Mouse (Mus musculus) neural tube, embryonic 12.5 days (tissue): ENCODE results near the gene Atp23. TPM values are rescaled to one million over a fixed set of nuclear protein-coding genes. Genes with fewer than 3 reads are reported as not detected.
A peak's percentile ranks its signal among the peaks of the same experiment; 100 is the strongest.

ENCODE experiments used
- ATAC-seq: fragments of 200-750 bp; cut with Nextera tagmentation; 2 replicates; pipeline ENCODE4 v1.8.0; 2017; ENCODE audit warnings: low read depth, mild to moderate bottlenecking, moderate TSS enrichment, moderate library complexity; ENCODE audit not compliant: low FRiP score
- H3K27ac ChIP-seq: fragments of 300-500 bp; sonication (generic); 2 replicates; pipeline ENCODE4 v1.5.1; 2016
- H3K27me3 ChIP-seq: fragments of 300-500 bp; sonication (generic); replicated peaks from 2 replicates; pipeline ENCODE4 v1.6.1; 2016; ENCODE audit warnings: mild to moderate bottlenecking
- H3K36me3 ChIP-seq: fragments of 300-500 bp; sonication (generic); 2 replicates; pipeline ENCODE4 v1.6.1; 2016; ENCODE audit warnings: mild to moderate bottlenecking
- H3K4me1 ChIP-seq: fragments of 300-500 bp; sonication (generic); 2 replicates; pipeline ENCODE4 v1.6.1; 2016
- H3K4me2 ChIP-seq: fragments of 300-500 bp; sonication (generic); replicated peaks from 2 replicates; pipeline ENCODE4 v1.6.1; 2016; ENCODE audit warnings: mild to moderate bottlenecking
- H3K4me3 ChIP-seq: fragments of 300-500 bp; sonication (generic); 2 replicates; pipeline ENCODE4 v1.5.1; 2016
- H3K9ac ChIP-seq: fragments of 300-500 bp; sonication (generic); 2 replicates; pipeline ENCODE4 v1.6.1; 2016; ENCODE audit warnings: mild to moderate bottlenecking
- H3K9me3 ChIP-seq: fragments of 300-500 bp; sonication (generic); 2 replicates; pipeline ENCODE4 v1.6.1; 2016; ENCODE audit warnings: mild to moderate bottlenecking
- WGBS: fragments of 180-500 bp; shearing (Covaris S2); methylation state at CpG from one replicate; pipeline ENCODE4 v1.1.7; 2016; 5-methylcytosine and 5-hydroxymethylcytosine counted together
- polyA plus RNA-seq: library from polyadenylated mRNA; unstranded; fragments of >200 nt; fragmentation: Nextera tagmentation; extraction: Ambion mirVana; gene quantifications from 2 replicates; pipeline ENCODE4 v1.2.1, GENCODE M21; 2016

Gene Atp23
- polyA plus RNA-seq: 12.8 and 13.1 TPM in 2 replicates

DNA sequence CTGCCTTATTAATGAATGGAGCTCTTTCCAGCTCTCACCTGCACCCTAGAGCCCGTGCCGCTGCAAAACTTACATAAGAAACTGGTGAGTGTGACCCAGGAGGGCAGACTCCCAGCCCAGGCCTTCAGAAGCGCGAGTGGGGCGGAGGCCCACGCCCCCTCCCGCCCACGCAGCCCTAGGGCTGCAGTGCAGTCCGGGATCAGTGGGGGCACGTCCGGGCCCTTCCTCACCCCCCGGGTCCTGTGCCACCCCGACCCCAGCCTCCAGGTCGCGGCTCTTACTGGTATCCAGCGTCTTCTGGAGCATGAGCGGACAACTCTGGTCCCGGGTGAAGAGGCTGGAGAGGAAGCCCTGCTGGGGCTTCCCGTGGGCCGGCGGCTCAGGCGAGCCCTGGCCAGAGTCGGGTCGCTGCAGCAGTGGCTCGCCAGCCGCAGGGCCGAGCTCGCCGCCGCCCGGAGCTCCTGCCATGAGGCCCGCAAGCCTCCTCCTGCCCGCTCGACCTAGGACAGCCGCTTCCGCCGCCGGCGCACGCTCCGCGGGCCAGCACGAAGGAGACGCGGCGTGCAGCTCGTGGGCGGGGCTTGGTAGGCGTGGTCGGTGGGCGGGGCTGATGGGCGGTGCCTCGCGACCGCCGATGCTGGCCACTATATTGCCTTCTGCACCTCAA lies at the start of gene Atp23:
Atp23 (minus strand) TSS at position 535 of the 667 bp plus-strand sequence.
- under 1% methylated on average over 56 of the region's 56 CpGs for WGBS
- Histone ChIP-seq H3K27ac (no peak within 1 kb of the TSS), H3K36me3 (no peaks in the 10 kb centered on the region), H3K4me2 (peak within 1 kb of the TSS; percentile 99), H3K9ac (peak within 1 kb of the TSS; percentile 68), H3K9me3 (no peaks in the 10 kb centered on the region), H3K27me3 (no peaks in the 10 kb centered on the region), H3K4me1 (0 out of 2 replicates have a peak, but pooled peaks cover 9% of the 10 kb centered on the region), H3K4me3 (peak within 1 kb of the TSS; percentile 69)
- peak; percentile 86 for ATAC-seq

DNA sequence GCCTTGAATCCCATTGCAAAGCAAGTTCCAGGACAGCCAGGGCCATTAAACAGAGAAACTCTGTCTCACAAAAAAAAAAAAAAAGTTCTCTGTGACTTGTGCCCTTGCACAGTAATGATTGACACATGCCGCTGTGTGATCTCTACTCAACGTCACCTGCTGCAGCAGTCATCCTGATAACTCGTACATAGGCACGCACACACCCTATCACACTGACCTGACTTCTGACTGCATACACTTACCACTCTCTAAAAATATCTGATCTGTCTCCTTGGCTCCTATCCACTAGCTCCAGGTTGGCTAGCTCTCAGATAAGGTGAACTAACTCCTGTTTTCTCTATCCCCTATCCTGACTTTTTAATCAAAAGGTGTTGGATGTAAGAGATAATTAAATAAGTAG lies 49.4 kb upstream of the Atp23 start:
- H3K27ac ChIP-seq: no peak overlapping the region
- peaks cover 21% of the 10 kb centered on the region for H3K27me3 ChIP-seq
- WGBS: 93% methylated on average over 4 of the region's 4 CpGs
- H3K4me3 ChIP-seq: no peak overlapping the region
- no peaks in the 10 kb centered on the region for H3K4me1 ChIP-seq
- H3K9ac ChIP-seq: no peak overlapping the region
- H3K36me3 ChIP-seq: no peaks in the 10 kb centered on the region
- no peak overlapping the region for H3K4me2 ChIP-seq
- ATAC-seq: no peak
- no peaks in the 10 kb centered on the region for H3K9me3 ChIP-seq

DNA sequence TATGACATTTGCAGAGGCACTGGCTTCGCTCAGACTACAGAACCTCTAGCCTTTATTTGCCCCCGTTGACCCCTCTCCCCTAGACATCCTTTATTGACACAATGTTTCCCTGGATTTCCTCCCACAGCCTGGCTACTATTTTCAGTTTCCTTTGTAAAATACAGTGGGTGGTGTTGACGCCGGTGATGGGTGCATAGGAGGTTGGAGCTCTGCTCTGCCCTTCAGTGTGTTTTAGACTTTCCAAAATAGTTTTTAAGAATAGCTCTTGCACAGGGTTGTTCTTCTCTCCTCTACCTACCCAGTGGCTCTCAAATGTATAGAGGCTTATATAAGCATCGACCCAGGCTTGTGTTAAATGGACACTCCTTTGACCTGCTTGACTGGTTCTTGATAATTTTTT lies 48.7 kb upstream of the Atp23 start:
- Histone ChIP-seq H3K9me3 (no peaks in the 10 kb centered on the region), H3K27me3 (peaks cover 13% of the 10 kb centered on the region), H3K4me2 (no peak overlapping the region), H3K36me3 (no peaks in the 10 kb centered on the region), H3K4me3 (no peak overlapping the region), H3K4me1 (no peaks in the 10 kb centered on the region), H3K27ac (no peak overlapping the region), H3K9ac (no peak overlapping the region)
- WGBS: 75% methylated on average over 5 of the region's 5 CpGs
- no peak for ATAC-seq

DNA sequence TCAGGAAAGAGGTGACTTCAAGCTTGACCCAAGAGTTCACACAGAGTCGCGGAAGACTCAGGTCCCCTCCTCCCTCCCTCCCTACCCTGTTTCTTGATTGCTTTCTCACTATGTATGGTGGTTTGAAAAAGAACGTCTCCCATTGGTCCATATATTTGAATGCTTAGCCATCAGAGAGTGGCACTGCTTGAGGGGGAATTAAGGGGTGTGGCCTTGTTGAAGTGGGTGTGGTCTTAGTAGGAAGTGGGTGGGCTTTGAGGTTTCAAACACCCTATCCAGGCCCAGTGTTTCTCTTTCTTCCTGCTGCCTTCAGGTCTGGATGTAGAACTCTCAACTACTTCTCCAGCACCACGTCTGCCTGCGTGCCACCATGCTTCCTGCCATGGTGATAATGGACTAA lies 44.4 kb upstream of the Atp23 start:
- no peak overlapping the region for H3K27ac ChIP-seq
- H3K27me3 ChIP-seq: no peaks in the 10 kb centered on the region; the same call in none of the 2 replicates
- ATAC-seq: no peak
- H3K9me3 ChIP-seq: no peaks in the 10 kb centered on the region
- no peak overlapping the region for H3K4me2 ChIP-seq
- no peaks in the 10 kb centered on the region for H3K36me3 ChIP-seq
- H3K9ac ChIP-seq: no peak overlapping the region
- WGBS: 88% methylated on average over 5 of the region's 5 CpGs
- H3K4me1 ChIP-seq: no peaks in the 10 kb centered on the region
- H3K4me3 ChIP-seq: no peak overlapping the region

DNA sequence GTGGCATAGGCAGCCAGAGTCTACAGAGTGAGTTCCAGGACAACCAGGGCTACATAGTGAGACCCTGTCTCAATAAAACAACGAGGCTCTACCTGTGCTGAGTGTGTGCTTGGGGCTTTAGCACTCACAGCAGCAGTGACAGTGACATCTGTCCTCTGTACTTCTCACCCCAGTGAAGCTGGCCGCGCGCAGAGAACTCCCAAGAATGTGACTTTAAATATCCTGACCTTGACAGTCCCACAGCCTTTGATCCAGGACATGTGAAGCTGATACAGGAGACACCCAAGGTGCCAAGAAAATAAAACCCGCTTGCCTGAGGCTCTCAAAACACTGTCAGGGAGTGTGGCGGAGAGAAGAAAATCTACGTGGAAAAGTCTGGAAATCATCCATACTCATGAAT lies 39.8 kb upstream of the Atp23 start:
- no peaks in the 10 kb centered on the region for H3K36me3 ChIP-seq
- no peak overlapping the region for H3K27ac ChIP-seq
- 77% methylated on average over 7 of the region's 7 CpGs for WGBS
- H3K9ac ChIP-seq: no peak overlapping the region
- no peak for ATAC-seq
- no peaks in the 10 kb centered on the region for H3K4me1 ChIP-seq
- no peaks in the 10 kb centered on the region for H3K27me3 ChIP-seq
- H3K4me2 ChIP-seq: no peak overlapping the region
- no peak overlapping the region for H3K4me3 ChIP-seq
- H3K9me3 ChIP-seq: peaks cover 11% of the 10 kb centered on the region; the same call in 1 of the 2 replicates

DNA sequence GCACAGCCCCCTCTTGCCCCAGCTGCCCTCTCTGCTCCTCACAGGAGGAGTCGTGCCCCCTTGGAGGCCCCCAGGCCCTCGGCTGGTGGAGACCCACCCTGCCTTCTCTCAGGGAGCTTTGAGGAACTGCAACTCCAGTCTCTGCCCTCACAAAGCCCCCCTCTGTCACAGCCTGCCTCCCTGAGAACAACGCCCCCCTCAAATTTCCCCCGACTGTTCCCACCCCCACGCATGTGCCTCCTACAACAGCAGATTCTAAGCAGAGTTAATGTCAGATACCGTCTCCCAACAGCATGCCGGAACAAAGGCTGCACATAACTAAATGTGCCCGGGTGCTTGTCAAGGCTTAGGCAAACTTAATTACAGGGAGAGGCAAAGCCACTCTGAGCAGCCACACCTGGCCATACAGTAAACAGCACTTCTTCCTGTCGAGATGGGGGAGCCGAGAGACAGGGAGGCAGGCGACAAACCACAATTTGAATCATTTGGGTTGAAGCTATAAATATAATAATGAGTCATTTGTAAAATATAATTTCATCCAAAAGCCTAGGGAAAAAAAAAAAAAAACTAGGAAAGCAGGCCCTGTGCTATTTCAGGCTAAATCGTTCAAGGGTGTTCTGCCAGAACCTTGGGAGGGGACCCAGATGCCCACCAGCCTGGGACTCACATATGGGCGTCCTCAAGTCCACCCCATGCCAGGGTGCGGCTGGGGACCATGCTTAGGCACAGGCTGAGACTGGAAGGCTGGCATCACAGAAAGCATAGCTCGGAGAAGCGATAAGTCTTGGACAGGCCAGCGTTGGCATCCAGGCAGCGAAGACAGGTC lies 34.6 kb upstream of the Atp23 start:
- Histone ChIP-seq H3K4me3 (no peak overlapping the region), H3K4me2 (no peak overlapping the region), H3K9ac (no peak overlapping the region), H3K4me1 (peaks cover 1% of the 10 kb centered on the region; the same call in 1 of the 2 replicates), H3K36me3 (no peaks in the 10 kb centered on the region), H3K27ac (no peak overlapping the region), H3K9me3 (peaks cover 11% of the 10 kb centered on the region; the same call in 1 of the 2 replicates), H3K27me3 (no peaks in the 10 kb centered on the region)
- no peak for ATAC-seq
- 63% methylated on average over 18 of the region's 18 CpGs for WGBS

DNA sequence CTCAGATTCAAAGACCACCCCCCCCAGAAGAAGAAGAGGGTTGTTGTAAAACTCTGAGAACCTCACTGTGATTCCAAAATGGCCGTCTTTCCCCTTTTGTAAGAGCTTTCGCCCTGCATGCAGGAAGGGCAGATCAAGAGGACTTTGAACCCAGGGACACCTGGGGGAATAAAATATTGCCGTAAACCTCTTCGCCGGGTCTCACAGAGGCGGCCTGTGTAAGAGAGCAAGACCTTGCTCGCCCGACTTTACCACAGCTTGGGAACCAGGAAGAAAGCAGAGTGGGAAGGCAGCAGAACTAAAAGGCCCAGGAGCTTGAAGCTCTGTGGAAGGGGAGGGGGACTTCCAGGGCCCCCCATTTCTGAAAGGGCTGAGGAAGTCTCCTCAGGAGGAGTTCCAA lies 34.0 kb upstream of the Atp23 start:
- no peak overlapping the region for H3K4me2 ChIP-seq
- H3K27ac ChIP-seq: no peak overlapping the region
- H3K27me3 ChIP-seq: peaks cover 3% of the 10 kb centered on the region; the same call in 1 of the 2 replicates
- no peaks in the 10 kb centered on the region for H3K36me3 ChIP-seq
- 79% methylated on average over 8 of the region's 8 CpGs for WGBS
- no peak overlapping the region for H3K4me3 ChIP-seq
- H3K4me1 ChIP-seq: peaks cover 6% of the 10 kb centered on the region; the same call in 1 of the 2 replicates
- peaks cover 11% of the 10 kb centered on the region; the same call in 1 of the 2 replicates for H3K9me3 ChIP-seq
- no peak for ATAC-seq
- no peak overlapping the region for H3K9ac ChIP-seq

DNA sequence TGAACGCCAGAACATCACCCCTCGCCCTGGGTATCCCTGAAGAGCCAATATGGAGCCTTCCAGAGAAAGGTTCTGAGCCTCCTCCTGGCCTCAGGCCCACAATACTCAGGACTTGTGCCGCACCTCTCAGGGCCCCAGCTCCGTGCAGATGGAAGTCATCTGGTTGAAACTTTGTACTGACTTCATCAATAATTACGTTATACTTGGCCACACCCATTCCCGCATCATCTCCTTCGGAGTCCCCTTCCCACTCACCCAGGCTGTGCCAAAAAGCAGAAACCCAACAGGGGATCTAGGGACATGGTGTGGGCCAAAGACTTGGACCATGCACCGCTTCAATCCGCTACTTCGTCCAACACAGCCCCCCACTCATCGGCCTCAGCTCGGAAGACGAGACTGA lies 33.4 kb upstream of the Atp23 start:
- no peak overlapping the region for H3K27ac ChIP-seq
- H3K4me1 ChIP-seq: peaks cover 10% of the 10 kb centered on the region; the same call in 1 of the 2 replicates
- H3K4me3 ChIP-seq: no peak overlapping the region
- 89% methylated on average over 13 of the region's 13 CpGs for WGBS
- no peak overlapping the region for H3K4me2 ChIP-seq
- peaks cover 11% of the 10 kb centered on the region; the same call in 1 of the 2 replicates for H3K9me3 ChIP-seq
- peaks cover 5% of the 10 kb centered on the region; the same call in 1 of the 2 replicates for H3K27me3 ChIP-seq
- no peak for ATAC-seq
- H3K9ac ChIP-seq: no peak overlapping the region
- no peaks in the 10 kb centered on the region for H3K36me3 ChIP-seq

DNA sequence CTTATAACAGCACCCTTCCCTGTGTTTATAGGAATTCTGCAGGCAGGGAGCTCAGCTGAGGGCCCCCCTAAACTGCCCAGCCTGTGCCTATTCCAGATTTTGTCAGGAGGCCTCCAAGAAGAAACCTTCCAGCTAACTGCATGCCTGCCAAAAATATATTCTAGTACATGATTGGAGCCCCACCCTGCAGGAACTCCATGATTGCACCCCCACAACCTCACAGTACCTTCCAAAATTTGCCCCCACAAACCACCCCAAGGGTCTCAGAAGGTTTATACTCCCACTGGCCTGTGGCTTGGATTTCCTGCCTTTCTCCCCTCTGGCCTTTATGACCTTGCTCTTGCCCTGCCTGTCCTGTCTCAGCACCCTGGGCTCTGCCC lies 30.6 kb upstream of the Atp23 start:
- peaks cover 35% of the 10 kb centered on the region for H3K4me1 ChIP-seq
- ATAC-seq: no peak

DNA sequence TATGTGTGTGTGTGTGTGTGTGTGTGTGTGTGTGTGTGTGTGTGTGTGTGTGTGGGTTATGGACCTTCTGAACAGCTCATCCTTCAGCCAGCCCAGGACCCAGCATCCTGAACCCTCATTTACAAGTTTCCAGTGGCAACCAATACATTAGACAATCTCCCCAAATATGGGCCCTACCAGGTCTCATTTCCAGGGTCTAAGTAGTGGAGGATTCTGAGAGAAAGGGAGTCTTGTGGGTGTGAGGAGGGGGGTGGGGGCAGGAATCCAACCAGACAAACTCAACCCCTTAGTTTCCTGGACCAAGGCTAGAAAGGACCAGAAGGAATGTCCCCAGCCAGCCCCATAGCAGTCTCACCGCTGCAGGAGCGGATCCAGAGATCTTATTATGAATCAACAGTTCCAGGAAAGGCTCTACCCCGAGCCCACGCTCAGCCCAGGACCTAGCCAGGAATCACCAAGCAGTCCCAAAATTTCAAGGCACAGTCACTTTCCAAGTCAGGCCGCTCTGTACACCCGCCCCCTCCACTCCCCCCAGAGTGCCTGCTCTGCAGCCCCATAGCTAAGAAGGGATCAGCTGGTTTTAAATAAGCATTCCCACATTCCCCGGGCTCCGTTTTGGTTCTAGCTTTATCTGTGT lies 30.1 kb upstream of the Atp23 start:
- H3K27ac ChIP-seq: no peak overlapping the region
- H3K4me1 ChIP-seq: peaks cover 38% of the 10 kb centered on the region
- no peak overlapping the region for H3K9ac ChIP-seq
- peaks cover 22% of the 10 kb centered on the region for H3K27me3 ChIP-seq
- H3K9me3 ChIP-seq: no peaks in the 10 kb centered on the region
- H3K4me3 ChIP-seq: no peak overlapping the region
- no peak for ATAC-seq
- WGBS: 73% methylated on average over 8 of the region's 8 CpGs
- no peak overlapping the region for H3K4me2 ChIP-seq
- H3K36me3 ChIP-seq: no peaks in the 10 kb centered on the region

More for the DNA sequence above, 30.6 kb upstream of the Atp23 start:
- no peak overlapping the region for H3K4me3 ChIP-seq
- peaks cover 19% of the 10 kb centered on the region for H3K27me3 ChIP-seq
- H3K9me3 ChIP-seq: no peaks in the 10 kb centered on the region
- no peak overlapping the region for H3K27ac ChIP-seq
- no peaks in the 10 kb centered on the region for H3K36me3 ChIP-seq
- no peak overlapping the region for H3K9ac ChIP-seq
- no peak overlapping the region for H3K4me2 ChIP-seq

DNA sequence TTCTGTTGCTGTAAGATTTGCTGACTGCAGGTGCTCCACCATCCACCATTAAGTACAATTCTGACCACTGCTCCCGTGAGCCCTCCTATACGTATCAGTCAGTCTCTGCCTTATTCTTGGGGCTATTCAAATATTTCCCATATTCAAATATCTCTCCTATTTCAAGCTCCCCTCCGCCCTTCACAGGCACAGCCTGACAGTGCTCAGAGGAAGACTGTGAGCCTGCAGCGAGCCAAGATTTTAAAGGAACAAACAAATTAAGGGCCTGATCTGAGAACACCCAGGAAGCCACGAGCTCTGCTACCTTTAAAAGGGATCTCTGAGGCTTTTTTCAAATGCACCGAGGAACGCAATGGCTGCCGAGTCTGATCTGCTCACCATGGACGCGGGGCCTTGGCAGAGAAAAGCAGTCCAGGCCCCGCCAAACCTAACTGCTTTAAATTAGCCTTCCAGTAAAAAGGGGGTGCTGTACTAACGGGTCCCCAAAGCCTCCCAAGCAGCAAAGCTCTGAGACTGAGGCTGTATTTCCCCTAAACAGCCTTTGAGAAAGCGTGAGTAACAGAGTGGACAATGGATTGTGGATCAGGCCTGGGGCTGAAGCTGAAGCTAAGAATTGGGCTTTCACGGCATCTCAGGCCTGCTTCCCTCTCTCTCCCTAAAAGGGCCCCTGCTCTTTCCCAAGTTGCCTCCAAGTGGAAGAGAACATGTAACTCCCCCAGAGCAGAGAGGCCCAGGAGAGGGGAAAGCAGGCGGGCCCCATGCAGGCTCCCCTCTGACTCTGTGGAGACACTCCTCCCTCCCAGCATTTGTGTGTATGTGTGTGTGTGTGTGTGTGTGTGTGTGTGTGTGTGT lies 29.3 kb upstream of the Atp23 start:
- Histone ChIP-seq H3K4me3 (no peak overlapping the region), H3K9me3 (no peaks in the 10 kb centered on the region), H3K27ac (no peak overlapping the region), H3K27me3 (peaks cover 22% of the 10 kb centered on the region), H3K36me3 (no peaks in the 10 kb centered on the region), H3K9ac (0 out of 2 replicates have a peak overlapping the region, but pooled peaks have one; percentile 42), H3K4me2 (peak overlapping the region; percentile 16; the same call in 1 of the 2 replicates), H3K4me1 (peaks cover 41% of the 10 kb centered on the region)
- ATAC-seq: no peak
- 41% methylated on average over 15 of the region's 15 CpGs for WGBS
